Mouse (Mus musculus): ENCODE measurements around the gene Cage1. TPM values are rescaled to one million over a fixed set of nuclear protein-coding genes. Genes with fewer than 3 reads are reported as not detected.
A peak's percentile ranks its signal among the peaks of the same experiment; 100 is the strongest.

Gene Cage1
- total RNA-seq, 2 experiments from 2014 or later = 0.58 to 1.0 TPM

GRCm38 (mm10) chr13:37969337-37969736 lies 67.5 kb downstream of the Cage1 start:
- peak; percentile 79 for ATAC-seq (replicated peaks; ENCODE audit: low FRiP score, poor library complexity, severe bottlenecking)

GRCm38 (mm10) chr13:37967565-37967964 lies 69.3 kb downstream of the Cage1 start:
- no peak for ATAC-seq (replicated peaks; ENCODE audit: low FRiP score, poor library complexity, severe bottlenecking)

- no peak for ATAC-seq (replicated peaks; ENCODE audit: low FRiP score, poor library complexity, severe bottlenecking)
Measured at GRCm38 (mm10) chr13:37967052-37967437, 69.8 kb downstream of the Cage1 start.

GRCm38 (mm10) chr13:37966256-37967051 lies 70.4 kb downstream of the Cage1 start:
- ATAC-seq (replicated peaks; ENCODE audit: low FRiP score, poor library complexity, severe bottlenecking) = no peak

GRCm38 (mm10) chr13:37965126-37965914 lies 71.5 kb downstream of the Cage1 start:
- peak; percentile 37; the same call in 1 of the 2 replicates for ATAC-seq (replicated peaks; ENCODE audit: low FRiP score, poor library complexity, severe bottlenecking)

- peak; percentile 32; the same call in 1 of the 2 replicates for ATAC-seq (replicated peaks; ENCODE audit: low FRiP score, poor library complexity, severe bottlenecking)
Measured at GRCm38 (mm10) chr13:37964128-37965087, 72.5 kb downstream of the Cage1 start.

DNA sequence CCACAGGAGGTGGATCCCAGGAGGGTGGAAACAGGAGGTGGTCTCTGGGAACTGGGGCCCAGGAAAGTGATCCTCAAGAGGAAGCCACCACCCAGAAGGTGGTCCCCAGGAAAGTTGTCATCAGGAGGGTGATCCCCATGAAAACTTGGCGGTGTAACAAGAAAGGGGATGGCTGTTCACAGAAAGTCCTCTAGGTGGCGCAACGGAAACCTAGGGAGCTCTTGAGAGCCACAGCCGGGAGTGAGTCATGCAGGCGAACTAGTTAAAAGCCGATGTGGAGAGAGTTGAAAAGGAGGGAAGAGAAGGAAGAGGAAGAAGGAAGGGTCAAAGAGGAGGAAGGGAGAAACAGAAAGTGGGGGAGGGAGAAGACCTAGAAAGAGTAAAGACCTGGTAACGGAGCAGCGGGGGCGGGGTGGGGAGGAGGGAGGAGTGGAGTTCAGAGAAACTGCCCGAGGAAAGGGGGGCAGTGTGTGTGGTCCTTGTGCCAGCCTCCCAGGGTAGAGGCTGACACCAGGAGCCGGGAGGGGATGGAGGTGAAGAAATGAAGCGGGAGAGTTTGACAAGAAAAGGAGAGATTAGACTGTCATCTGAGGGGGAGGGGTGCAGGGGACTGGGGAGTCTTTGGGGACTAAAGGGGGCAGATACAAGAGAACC lies 73.4 kb downstream of the Cage1 start:
- ATAC-seq (replicated peaks; ENCODE audit: low FRiP score, poor library complexity, severe bottlenecking) = peak; percentile 73; the same call in 1 of the 2 replicates

- ATAC-seq (replicated peaks; ENCODE audit: low FRiP score, poor library complexity, severe bottlenecking) = no peak
Measured at GRCm38 (mm10) chr13:37962541-37962940, 74.3 kb downstream of the Cage1 start.

DNA sequence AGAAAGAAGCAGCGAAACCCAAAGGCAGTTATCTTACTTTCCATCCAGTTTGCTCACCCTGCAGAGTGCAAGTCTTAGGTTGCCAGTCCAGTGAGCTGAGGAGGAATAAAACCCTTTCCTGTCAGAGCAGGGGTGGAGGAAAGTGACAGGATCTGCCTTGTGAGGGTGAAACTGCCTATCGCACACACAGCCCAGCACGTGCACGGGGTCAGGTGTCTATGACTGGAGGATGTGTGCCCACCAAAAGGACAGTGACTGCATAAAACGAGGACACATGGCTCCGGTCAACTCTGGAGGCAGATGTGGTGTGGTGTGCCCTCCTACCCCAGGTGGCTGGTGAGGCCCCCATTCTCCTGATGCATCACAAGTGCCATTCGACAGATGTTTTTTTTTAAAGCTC lies 76.9 kb downstream of the Cage1 start:
- no peak for ATAC-seq (replicated peaks; ENCODE audit: low FRiP score, poor library complexity, severe bottlenecking)

DNA sequence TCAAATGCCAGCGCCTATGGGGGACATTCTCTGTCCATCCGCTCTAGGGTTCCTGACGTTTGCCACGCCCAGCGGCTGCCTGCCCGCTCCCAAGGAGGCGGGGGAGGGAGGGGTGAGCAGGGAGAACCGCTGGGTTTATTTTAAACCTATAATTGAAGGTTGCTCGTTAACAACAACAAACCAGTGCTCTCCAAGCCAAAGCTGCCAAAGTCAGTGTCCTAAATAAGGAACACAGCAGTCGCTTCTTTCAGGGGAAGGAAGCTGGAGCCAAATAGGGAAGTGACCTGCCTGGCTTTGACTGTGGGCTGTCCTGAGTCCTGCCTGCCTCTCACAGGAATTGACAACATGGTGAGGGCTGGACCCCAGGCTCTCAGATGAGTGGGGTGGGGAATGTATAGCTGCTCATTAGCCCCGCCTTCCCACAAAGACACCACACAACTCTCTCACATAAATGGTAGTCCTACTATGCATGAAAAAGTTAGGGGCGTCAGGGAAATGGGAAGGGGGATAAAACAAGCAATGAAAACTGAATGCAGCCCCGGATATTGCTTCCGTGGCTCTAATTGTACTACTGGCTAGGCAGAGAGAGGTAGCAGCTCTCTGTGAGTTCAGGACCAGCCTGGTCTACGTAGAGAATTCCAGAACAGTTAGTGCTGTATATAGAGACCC lies 77.5 kb downstream of the Cage1 start:
- ATAC-seq (replicated peaks; ENCODE audit: low FRiP score, poor library complexity, severe bottlenecking) = no peak

DNA sequence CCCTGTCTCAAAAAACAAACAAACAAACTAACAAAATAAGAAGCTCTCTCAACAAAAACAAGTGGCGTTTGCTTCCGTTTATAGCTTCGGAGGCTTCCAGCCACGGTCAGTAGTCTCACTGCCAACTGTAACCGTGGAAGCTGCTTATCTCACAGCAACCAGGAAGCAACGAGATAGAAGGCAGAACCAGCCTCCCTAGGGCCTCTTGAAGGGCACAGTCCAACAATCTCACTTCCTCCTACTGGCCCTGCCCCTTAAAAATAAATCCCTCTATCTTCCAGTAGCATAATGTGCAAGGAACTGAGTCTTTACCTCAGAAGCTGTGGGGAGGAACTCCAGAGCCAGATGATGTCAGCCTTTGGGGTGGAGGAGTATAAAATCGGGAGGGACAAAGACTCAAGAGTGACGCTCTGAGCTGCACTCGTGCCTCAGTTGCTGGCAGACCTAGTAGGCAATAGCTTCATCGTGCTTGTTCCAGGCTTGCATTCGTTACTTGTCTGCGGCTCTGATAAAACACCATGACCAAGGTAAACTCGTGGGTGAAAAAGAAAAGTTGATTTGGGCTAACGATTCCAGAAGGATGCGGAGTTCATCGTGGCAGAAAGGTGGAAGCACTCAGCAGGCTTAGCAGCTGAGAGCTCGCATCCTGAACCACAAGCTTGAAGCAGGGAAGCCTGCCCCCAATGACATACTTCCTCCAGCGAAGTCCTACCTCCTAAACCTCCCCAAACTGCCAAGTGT lies 78.2 kb downstream of the Cage1 start:
- ATAC-seq (replicated peaks; ENCODE audit: low FRiP score, poor library complexity, severe bottlenecking) = peak; percentile 51; the same call in 1 of the 2 replicates

Other genes starting within 250 kb of the Cage1 start
- 37.0 and 44.4 TPM in 2 replicates for gene Ssr1, start 42.9 kb downstream of the Cage1 start, total RNA-seq (2015; ENCODE audit: low replicate concordance)
- 37.4 and 46.7 TPM in 2 replicates for gene Ssr1, start 42.9 kb downstream of the Cage1 start, total RNA-seq (2017; ENCODE audit: low replicate concordance)
- gene Riok1, start 74 bp downstream of the Cage1 start, total RNA-seq (2015; ENCODE audit: low replicate concordance) = 23.8 and 29.8 TPM in 2 replicates
- 38.7 and 46.4 TPM in 2 replicates for gene Riok1, start 74 bp downstream of the Cage1 start, total RNA-seq (2017; ENCODE audit: low replicate concordance)
- 0.38 TPM in 1 of 2 replicates, not detected in the other for gene Dsp, start 114.2 kb upstream of the Cage1 start, total RNA-seq (2015; ENCODE audit: low replicate concordance)
- gene Dsp, start 114.2 kb upstream of the Cage1 start, total RNA-seq (2017; ENCODE audit: low replicate concordance) = 0.28 and 0.34 TPM in 2 replicates
- 7.5 and 14.0 TPM in 2 replicates for gene Snrnp48, start 167.9 kb upstream of the Cage1 start, total RNA-seq (2015; ENCODE audit: low replicate concordance)
- 17.7 and 19.8 TPM in 2 replicates for gene Snrnp48, start 167.9 kb upstream of the Cage1 start, total RNA-seq (2017; ENCODE audit: low replicate concordance)